In genomic region chrX:59566826-59567694, GRCm38 (mm10) we compare ENCODE assay signal across 8 mouse cellular contexts. TPM values are rescaled to one million over a fixed set of nuclear protein-coding genes. Genes with fewer than 3 reads are reported as not detected.
A peak's percentile ranks its signal among the peaks of the same experiment; 100 is the strongest.
DNase-seq lines count a peak whose midpoint lies in the region; ATAC-seq lines count a peak whose summit lies in the region.

No protein-coding gene starts in this region.

- H3K9ac ChIP-seq in heart, embryonic 14.5 days (ENCODE audit: low read length), result peak overlapping the region; percentile 75

- H3K4me3 ChIP-seq in heart, embryonic 14.5 days (ENCODE audit: control insufficient read depth in 1 of 2, insufficient read depth in 1 of 2, low read depth in 1 of 2, low read length in 2 of 2), result peak overlapping the region; percentile 47 to 49

- H3K27ac ChIP-seq in heart, embryonic 14.5 days (replicated peaks in 1 of 2; ENCODE audit: control insufficient read depth in 1 of 2, insufficient read depth in 1 of 2, low read depth in 2 of 2, low read length in 2 of 2), result peak overlapping the region; percentile 42 to 81

- peak; percentile 47 for DNase-seq in CD4-positive, CD25-positive, alpha-beta regulatory T cell, adult 2 months (ENCODE audit: low read depth, low spot score)
- DNase-seq in ZHBTc4 (ENCODE audit: low read depth, low spot score) (peak; percentile 44), MN1 (ENCODE audit: low spot score) (no peak)
- peak; percentile 46 for DNase-seq in embryo, embryonic 10.5 days (ENCODE audit: low spot score)
- peak; percentile 26 to 46 for DNase-seq in kidney, postnatal 4 days
- peak; percentile 2 for DNase-seq in lung, postnatal 14 days
- peak; percentile 18 for DNase-seq in right cerebral cortex, adult 18-20 months

- H3K27me3 ChIP-seq in heart, embryonic 14.5 days (ENCODE audit: control insufficient read depth, insufficient read depth, low read length), result no peaks in the 10 kb centered on the region

- no peaks in the 10 kb centered on the region for H3K36me3 ChIP-seq in heart, embryonic 14.5 days (ENCODE audit: control insufficient read depth, insufficient read depth, low read length)

- WGBS in heart, embryonic 14.5 days, result 18% methylated on average over 44 of the region's 75 CpGs

- peak overlapping the region; percentile 68 for H3K4me2 ChIP-seq in heart, embryonic 14.5 days (ENCODE audit: low read length)

- no peaks in the 10 kb centered on the region for H3K9me3 ChIP-seq in heart, embryonic 14.5 days (ENCODE audit: control insufficient read depth, low read length)

- H3K4me1 ChIP-seq in heart, embryonic 14.5 days (ENCODE audit: control insufficient read depth in 2 of 2, insufficient read depth in 2 of 2, low read length in 2 of 2), result no peaks in the 10 kb centered on the region

- ATAC-seq in heart, embryonic 14.5 days (ENCODE audit: insufficient number of reproducible peaks, insufficient read depth, low FRiP score, low read depth), result peak; percentile 39; the same call in 1 of the 2 replicates

RNA-seq across cellular contexts. Expression of gene Fgf13, which starts 0.8 kb away (rescaled TPM):
- 46.1 and 51.7 TPM in 2 replicates for polyA plus RNA-seq in heart, embryonic 14.5 days (2014; fragmentation: Nextera tagmentation; extraction: Ambion mirVana)
